Mouse (Mus musculus): ENCODE results near the gene Socs7. TPM values are rescaled to one million over a fixed set of nuclear protein-coding genes. Genes with fewer than 3 reads are reported as not detected.

Socs7 gene
- total RNA-seq, 2 experiments from 2014 or later, result 33.4 to 34.5 TPM

GRCm38 (mm10) chr11:97415712-97416636 lies 53.6 kb downstream of the Socs7 start:
- DNase-seq (ENCODE audit: low spot score in 2 of 2), result peak; percentile 63 to 79

- no peak for DNase-seq (ENCODE audit: low spot score in 2 of 2)
Observed at GRCm38 (mm10) chr11:97416637-97417035, 54.3 kb downstream of the Socs7 start.

- no peak for DNase-seq (ENCODE audit: low spot score in 2 of 2)
Observed at GRCm38 (mm10) chr11:97418834-97419539, 56.6 kb downstream of the Socs7 start.

GRCm38 (mm10) chr11:97419540-97419900 lies 57.2 kb downstream of the Socs7 start:
- DNase-seq (ENCODE audit: low spot score in 2 of 2), result no peak

GRCm38 (mm10) chr11:97422507-97422906 lies 60.2 kb downstream of the Socs7 start:
- no peak for DNase-seq (ENCODE audit: low spot score in 2 of 2)

GRCm38 (mm10) chr11:97424092-97424692 lies 61.8 kb downstream of the Socs7 start:
- no peak for DNase-seq (ENCODE audit: low spot score in 2 of 2)

GRCm38 (mm10) chr11:97424802-97425201 lies 62.5 kb downstream of the Socs7 start:
- no peak for DNase-seq (ENCODE audit: low spot score in 2 of 2)

- DNase-seq (ENCODE audit: low spot score in 2 of 2), result peak in 1 of 2 experiments; percentile 72
Observed at GRCm38 (mm10) chr11:97427794-97428725, 65.7 kb downstream of the Socs7 start.

GRCm38 (mm10) chr11:97428726-97429077 lies 66.4 kb downstream of the Socs7 start:
- DNase-seq (ENCODE audit: low spot score in 2 of 2), result no peak

GRCm38 (mm10) chr11:97429615-97430014 lies 67.3 kb downstream of the Socs7 start:
- no peak for DNase-seq (ENCODE audit: low spot score in 2 of 2)

GRCm38 (mm10) chr11:97432015-97432414 lies 69.7 kb downstream of the Socs7 start:
- DNase-seq (ENCODE audit: low spot score in 2 of 2), result no peak

- no peak for DNase-seq (ENCODE audit: low spot score in 2 of 2)
Observed at GRCm38 (mm10) chr11:97432983-97433539, 70.7 kb downstream of the Socs7 start.

- DNase-seq (ENCODE audit: low spot score in 2 of 2), result no peak
Observed at GRCm38 (mm10) chr11:97434121-97434520, 71.8 kb downstream of the Socs7 start.

- peak in 1 of 2 experiments; percentile 72 for DNase-seq (ENCODE audit: low spot score in 2 of 2)
Observed at GRCm38 (mm10) chr11:97434704-97435454, 72.5 kb downstream of the Socs7 start.

GRCm38 (mm10) chr11:97435808-97436491 lies 73.6 kb downstream of the Socs7 start:
- no peak for DNase-seq (ENCODE audit: low spot score in 2 of 2)

GRCm38 (mm10) chr11:97437745-97438144 lies 75.4 kb downstream of the Socs7 start:
- peak in 1 of 2 experiments; percentile 66 for DNase-seq (ENCODE audit: low spot score in 2 of 2)

GRCm38 (mm10) chr11:97438868-97439267 lies 76.5 kb downstream of the Socs7 start:
- DNase-seq (ENCODE audit: low spot score in 2 of 2), result no peak

GRCm38 (mm10) chr11:97439935-97440334 lies 77.6 kb downstream of the Socs7 start:
- peak; percentile 72 to 80 for DNase-seq (ENCODE audit: low spot score in 2 of 2)

GRCm38 (mm10) chr11:97440441-97440881 lies 78.1 kb downstream of the Socs7 start:
- no peak for DNase-seq (ENCODE audit: low spot score in 2 of 2)

Measured in gastrocnemius, postnatal 4 days (tissue).